Mouse (Mus musculus) hematopoietic stem cell, adult 5-6 weeks (primary cell): ENCODE measurements around the gene Gcm2. TPM values are rescaled to one million over a fixed set of nuclear protein-coding genes. Genes with fewer than 3 reads are reported as not detected.

Source experiments
- ATAC-seq, 2 experiments: fragments of 125-278 bp in 1 of 2; replicated peaks in 1 of 2; 2 replicates each; pipeline ENCODE4 v1.8.0; 2016 to 2017; ENCODE audit warnings: inconsistent platforms in 2 of 2, mild to moderate bottlenecking in 2 of 2, moderate number of reproducible peaks in 2 of 2, low read depth in 1 of 2, moderate TSS enrichment in 1 of 2; ENCODE audit not compliant: low FRiP score in 2 of 2, poor library complexity in 2 of 2, severe bottlenecking in 2 of 2, insufficient read depth in 1 of 2, low TSS enrichment in 1 of 2
- total RNA-seq: library from RNA; stranded (forward); fragments of 172-1452, 232-1000 nt; gene quantifications from 2 replicates; pipeline ENCODE4 v1.2.3, GENCODE M21; 2017

Gene Gcm2
- total RNA-seq, 1 experiment from 2014 or later, result not detected

- no peak for ATAC-seq
Observed at GRCm38 (mm10) chr13:41091271-41091670, 19.6 kb downstream of the Gcm2 start.

- no peak for ATAC-seq
Observed at GRCm38 (mm10) chr13:41088746-41089145, 22.1 kb downstream of the Gcm2 start.

GRCm38 (mm10) chr13:41085140-41085539 lies 25.7 kb downstream of the Gcm2 start:
- ATAC-seq, result no peak

GRCm38 (mm10) chr13:41084521-41084920 lies 26.3 kb downstream of the Gcm2 start:
- peak; percentile 51 to 63; a peak in 3 of 4 replicates for ATAC-seq

GRCm38 (mm10) chr13:41080700-41081099 lies 30.1 kb downstream of the Gcm2 start:
- no peak for ATAC-seq

GRCm38 (mm10) chr13:41079859-41080258 lies 31.0 kb downstream of the Gcm2 start:
- ATAC-seq, result no peak

- peak; percentile 50 to 81 for ATAC-seq
Observed at GRCm38 (mm10) chr13:41079421-41079780, 31.4 kb downstream of the Gcm2 start, which contains the start of gene Mak. TSS of gene Mak (minus strand) at chr13:41079706.

GRCm38 (mm10) chr13:41078690-41079420 lies 32.0 kb downstream of the Gcm2 start:
- ATAC-seq, result no peak

- no peak for ATAC-seq
Observed at GRCm38 (mm10) chr13:41077921-41078320, 32.9 kb downstream of the Gcm2 start.

GRCm38 (mm10) chr13:41073819-41074218 lies 37.0 kb downstream of the Gcm2 start:
- no peak for ATAC-seq

- no peak for ATAC-seq
Observed at GRCm38 (mm10) chr13:41071617-41072016, 39.2 kb downstream of the Gcm2 start.

GRCm38 (mm10) chr13:41067618-41068017 lies 43.2 kb downstream of the Gcm2 start:
- no peak for ATAC-seq

- ATAC-seq, result no peak
Observed at GRCm38 (mm10) chr13:41051965-41052364, 58.9 kb downstream of the Gcm2 start.

Other genes starting within 250 kb of the Gcm2 start
- 94.5 and 95.9 TPM in 2 replicates for gene Pak1ip1, start 110.0 kb downstream of the Gcm2 start, total RNA-seq
- 74.5 and 94.6 TPM in 2 replicates for gene Tmem14c, start 94.7 kb downstream of the Gcm2 start, total RNA-seq
- gene Mak, start 31.3 kb downstream of the Gcm2 start, total RNA-seq, result not detected in 2 replicates
- gene Sycp2l, start 3.3 kb upstream of the Gcm2 start, total RNA-seq, result 0.25 TPM in 1 of 2 replicates, not detected in the other
- 0.20 TPM in 1 of 2 replicates, not detected in the other for gene Elovl2, start 109.4 kb upstream of the Gcm2 start, total RNA-seq
- gene Smim13, start 138.8 kb upstream of the Gcm2 start, total RNA-seq, result 10.3 and 11.0 TPM in 2 replicates
- not detected in 2 replicates for gene Gm17364, start 162.9 kb upstream of the Gcm2 start, total RNA-seq